Mouse (Mus musculus) liver, embryonic 14.5 days (tissue): ENCODE data around the gene Aplp2.

Experiments used
- CTCF ChIP-seq: IDR thresholded peaks from 2 replicates; pipeline ENCODE4 v1.5.1; 2016; ENCODE audit warnings: antibody characterized with exemption, low read depth, control low read depth
- EP300 ChIP-seq: IDR thresholded peaks from 2 replicates; pipeline ENCODE4 v1.6.1; 2016; ENCODE audit warnings: antibody characterized with exemption, low read depth

DNA sequence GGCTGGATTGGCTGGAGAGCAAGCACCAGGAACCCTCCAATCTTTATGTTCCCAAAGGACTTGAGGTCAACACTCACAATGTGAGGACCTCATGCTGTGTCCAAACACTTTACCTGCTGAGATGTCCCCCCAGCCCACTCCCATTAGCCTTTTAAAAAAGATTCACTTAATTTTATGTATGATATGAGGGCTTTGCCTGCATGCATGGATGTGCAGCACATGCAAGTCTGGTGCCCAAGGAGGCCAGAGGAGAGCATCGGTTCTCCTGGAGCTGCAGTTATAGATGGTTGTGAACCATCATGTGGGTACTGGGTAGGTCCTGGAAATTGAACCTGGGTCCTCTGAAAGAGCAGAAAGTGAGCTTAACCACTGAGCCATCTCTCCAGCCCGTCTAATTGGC lies 27.9 kb upstream of the Aplp2 start:
- TF ChIP-seq CTCF = no peak
- no peak for TF ChIP-seq EP300
